Mouse (Mus musculus): Measurements from ENCODE around the gene Lasp1. TPM values are rescaled to one million over a fixed set of nuclear protein-coding genes. Genes with fewer than 3 reads are reported as not detected.

The Lasp1 gene
- polyA plus RNA-seq, 1 experiment from 2014 or later, result 95.3 TPM

DNA sequence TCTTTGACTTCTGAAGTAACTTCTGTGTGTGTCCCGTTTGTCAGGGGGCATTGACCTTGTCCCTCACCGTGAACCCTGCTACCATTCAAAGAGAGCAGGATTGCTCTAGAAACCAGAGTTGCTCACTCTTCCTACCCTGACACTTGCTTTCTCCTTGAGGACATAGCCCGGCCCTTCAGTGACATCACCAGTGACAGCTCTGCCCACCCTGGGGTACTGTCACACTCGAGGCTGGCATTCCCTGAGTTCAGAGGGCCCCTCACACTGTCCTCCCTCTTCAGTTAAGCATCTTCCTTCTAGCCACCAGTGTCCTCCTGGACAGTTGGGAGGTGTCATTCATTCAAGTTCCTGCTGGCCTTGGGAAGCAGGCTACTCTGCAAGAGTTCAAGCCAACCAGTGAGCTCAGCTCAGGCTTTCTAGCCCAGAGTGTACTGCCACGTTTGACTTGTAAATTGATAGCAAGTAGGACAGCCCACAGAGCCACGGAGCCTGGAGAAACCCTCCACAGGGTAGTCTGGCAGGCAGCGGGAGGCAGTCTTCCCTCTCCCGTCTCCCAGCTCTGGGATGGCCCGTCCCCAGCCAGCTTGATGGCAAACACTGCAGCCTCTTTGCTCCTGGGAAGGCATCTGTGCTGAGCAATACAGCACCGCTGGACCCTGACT, 40.1 kb downstream of the Lasp1 start:
- no peak overlapping the region for H3K9ac ChIP-seq
- WGBS, result 44% methylated on average over 10 of the region's 10 CpGs
- H3K36me3 ChIP-seq (ENCODE audit: poor library complexity, severe bottlenecking), result peaks cover 45% of the 10 kb centered on the region
- no peaks in the 10 kb centered on the region for H3K9me3 ChIP-seq (replicated peaks)
- ATAC-seq, result no peak
- no peak overlapping the region for H3K27ac ChIP-seq
- no peaks in the 10 kb centered on the region for H3K27me3 ChIP-seq
- H3K4me1 ChIP-seq, result peaks cover 16% of the 10 kb centered on the region
- H3K4me2 ChIP-seq, result no peak overlapping the region
- no peak overlapping the region for H3K4me3 ChIP-seq

DNA sequence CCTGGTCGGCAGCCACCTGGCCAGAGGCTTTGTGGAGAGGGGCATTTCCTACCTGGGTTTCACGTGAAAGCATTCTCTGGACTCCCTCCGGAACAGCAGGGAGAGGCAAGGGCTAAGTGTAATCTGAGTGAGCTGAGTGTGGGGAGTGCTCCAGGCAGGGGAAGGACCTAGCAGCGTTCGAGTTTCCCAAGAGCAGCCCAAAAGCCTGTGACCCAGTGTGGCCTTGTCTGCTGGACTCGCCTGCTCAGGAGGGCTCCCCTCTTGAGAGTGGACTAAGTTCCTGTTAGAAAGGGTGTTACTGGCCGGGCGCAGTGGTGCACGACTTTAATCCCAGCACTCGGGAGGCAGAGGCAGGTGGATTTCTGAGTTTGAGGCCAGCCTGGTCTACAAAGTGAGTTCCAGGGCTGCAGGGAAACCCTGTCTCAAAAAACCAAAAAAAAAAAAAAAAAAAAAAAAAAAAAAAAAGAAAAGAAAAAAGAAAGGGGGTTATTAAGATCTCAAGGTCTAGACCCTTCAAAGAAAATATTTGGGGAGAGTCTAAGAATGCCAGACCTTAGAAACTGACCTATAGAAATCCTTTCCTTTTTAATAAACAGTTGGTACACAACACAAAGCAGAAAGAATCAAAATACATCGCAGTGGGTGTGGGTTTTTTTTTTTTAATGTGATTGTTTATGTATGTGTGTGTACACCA, 40.8 kb downstream of the Lasp1 start:
- peak overlapping the region; percentile 67; the same call in 1 of the 2 replicates for H3K4me2 ChIP-seq
- no peaks in the 10 kb centered on the region for H3K9me3 ChIP-seq (replicated peaks)
- H3K27me3 ChIP-seq, result no peaks in the 10 kb centered on the region
- H3K9ac ChIP-seq, result no peak overlapping the region
- H3K36me3 ChIP-seq (ENCODE audit: poor library complexity, severe bottlenecking), result peaks cover 38% of the 10 kb centered on the region
- 61% methylated on average over 11 of the region's 11 CpGs for WGBS
- no peak overlapping the region for H3K27ac ChIP-seq
- no peak for ATAC-seq
- no peak overlapping the region for H3K4me3 ChIP-seq
- H3K4me1 ChIP-seq, result peaks cover 16% of the 10 kb centered on the region

DNA sequence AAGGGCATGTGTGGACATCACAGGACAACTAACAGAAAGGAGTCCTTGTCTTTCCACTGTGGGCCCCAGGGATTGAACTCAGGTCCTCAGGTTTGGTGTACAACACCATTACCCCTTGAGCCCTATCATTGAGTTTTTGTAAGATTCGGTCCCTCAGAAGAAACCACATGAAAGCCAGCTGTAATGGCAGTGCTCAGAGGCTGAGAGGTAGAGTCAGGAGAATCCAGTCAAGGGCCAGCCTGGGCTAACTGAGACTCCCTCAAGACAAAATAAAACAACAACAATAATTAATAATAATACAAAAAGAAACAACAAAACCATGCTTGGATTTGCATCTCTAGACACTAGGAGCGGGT, 41.3 kb downstream of the Lasp1 start:
- Histone ChIP-seq H3K4me2 (peak overlapping the region; percentile 67), H3K27ac (peak overlapping the region; percentile 87; the same call in 1 of the 2 replicates), H3K36me3 (ENCODE audit: poor library complexity, severe bottlenecking) (peaks cover 33% of the 10 kb centered on the region), H3K4me1 (peaks cover 16% of the 10 kb centered on the region), H3K9ac (peak overlapping the region; percentile 76; the same call in 1 of the 2 replicates), H3K27me3 (no peaks in the 10 kb centered on the region), H3K9me3 (replicated peaks) (no peaks in the 10 kb centered on the region), H3K4me3 (peak overlapping the region; percentile 59)
- no peak for ATAC-seq
- 73% methylated on average over 2 of the region's 2 CpGs for WGBS

- no peaks in the 10 kb centered on the region for H3K27me3 ChIP-seq
- no peaks in the 10 kb centered on the region for H3K9me3 ChIP-seq (replicated peaks)
- peaks cover 16% of the 10 kb centered on the region for H3K4me1 ChIP-seq
- peaks cover 28% of the 10 kb centered on the region for H3K36me3 ChIP-seq (ENCODE audit: poor library complexity, severe bottlenecking)
- H3K9ac ChIP-seq, result peak within 1 kb of the TSS; percentile 76
- under 1% methylated on average over 6 of the region's 6 CpGs for WGBS
- peak within 1 kb of the TSS; percentile 67 for H3K4me2 ChIP-seq
- ATAC-seq, result peak; percentile 19
- peak within 1 kb of the TSS; percentile 59 for H3K4me3 ChIP-seq
- H3K27ac ChIP-seq, result peak within 1 kb of the TSS; percentile 87
These were observed 41.7 kb downstream of the Lasp1 start, which contains the start of gene B230217C12Rik for GRCm38 (mm10) chr11:97840539-97840954. Gene B230217C12Rik, plus strand, starts transcription at chr11:97840780.

GRCm38 (mm10) chr11:97840991-97841661, 42.3 kb downstream of the Lasp1 start:
- Histone ChIP-seq H3K9me3 (replicated peaks) (no peaks in the 10 kb centered on the region), H3K9ac (peak overlapping the region; percentile 76), H3K36me3 (ENCODE audit: poor library complexity, severe bottlenecking) (peaks cover 23% of the 10 kb centered on the region), H3K4me2 (peak overlapping the region; percentile 67), H3K27me3 (no peaks in the 10 kb centered on the region), H3K27ac (peak overlapping the region; percentile 87), H3K4me3 (peak overlapping the region; percentile 59), H3K4me1 (peaks cover 16% of the 10 kb centered on the region)
- ATAC-seq, result peak; percentile 94
- WGBS, result under 1% methylated on average over 22 of the region's 22 CpGs

DNA sequence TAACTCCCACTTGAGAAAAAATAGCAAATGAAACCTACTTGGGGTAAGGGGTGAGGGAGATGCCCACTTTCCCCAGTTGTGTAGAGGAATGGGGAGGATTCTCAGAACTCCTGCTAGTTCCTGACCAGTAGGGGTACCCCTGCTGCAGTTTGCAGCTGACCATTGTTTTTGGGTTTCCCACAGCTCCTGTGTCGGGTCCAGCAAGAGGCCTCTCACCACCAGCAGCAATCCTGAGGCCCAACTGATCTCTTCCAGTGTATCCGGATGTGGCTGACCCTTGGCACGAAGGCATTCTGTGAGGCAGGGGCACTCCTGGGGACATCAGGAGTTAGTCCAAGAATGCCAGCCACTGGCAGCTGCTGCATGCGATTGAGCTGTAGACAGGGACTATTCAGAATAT, 43.2 kb downstream of the Lasp1 start:
- Histone ChIP-seq H3K9me3 (replicated peaks) (no peaks in the 10 kb centered on the region), H3K4me1 (peaks cover 16% of the 10 kb centered on the region), H3K36me3 (ENCODE audit: poor library complexity, severe bottlenecking) (peaks cover 14% of the 10 kb centered on the region), H3K9ac (peak overlapping the region; percentile 51), H3K27me3 (no peaks in the 10 kb centered on the region), H3K4me3 (peak overlapping the region; percentile 59), H3K4me2 (peak overlapping the region; percentile 67), H3K27ac (peak overlapping the region; percentile 3; the same call in 1 of the 2 replicates)
- ATAC-seq, result no peak
- WGBS, result 21% methylated on average over 4 of the region's 4 CpGs

GRCm38 (mm10) chr11:97850367-97850766, 51.6 kb downstream of the Lasp1 start:
- WGBS, result 78% methylated on average over 6 of the region's 6 CpGs

GRCm38 (mm10) chr11:97851601-97852000, 52.8 kb downstream of the Lasp1 start:
- no peak for ATAC-seq
- WGBS, result 89% methylated on average over 2 of the region's 2 CpGs
- Histone ChIP-seq H3K9me3 (replicated peaks) (no peaks in the 10 kb centered on the region), H3K4me1 (no peaks in the 10 kb centered on the region), H3K4me2 (no peak overlapping the region), H3K27me3 (no peaks in the 10 kb centered on the region), H3K27ac (no peak overlapping the region), H3K36me3 (ENCODE audit: poor library complexity, severe bottlenecking) (no peaks in the 10 kb centered on the region), H3K9ac (no peak overlapping the region), H3K4me3 (no peak overlapping the region)

More at GRCm38 (mm10) chr11:97850367-97850766, 51.6 kb downstream of the Lasp1 start:
- no peaks in the 10 kb centered on the region for H3K9me3 ChIP-seq (replicated peaks)
- H3K36me3 ChIP-seq (ENCODE audit: poor library complexity, severe bottlenecking), result no peaks in the 10 kb centered on the region
- no peak for ATAC-seq
- no peak overlapping the region for H3K4me3 ChIP-seq
- H3K27ac ChIP-seq, result no peak overlapping the region
- H3K9ac ChIP-seq, result no peak overlapping the region
- no peaks in the 10 kb centered on the region for H3K27me3 ChIP-seq
- H3K4me1 ChIP-seq, result no peaks in the 10 kb centered on the region
- no peak overlapping the region for H3K4me2 ChIP-seq

- Histone ChIP-seq H3K9ac (no peak overlapping the region), H3K27me3 (no peaks in the 10 kb centered on the region), H3K4me2 (no peak overlapping the region), H3K36me3 (ENCODE audit: poor library complexity, severe bottlenecking) (no peaks in the 10 kb centered on the region), H3K9me3 (replicated peaks) (no peaks in the 10 kb centered on the region), H3K4me3 (no peak overlapping the region), H3K27ac (no peak overlapping the region), H3K4me1 (no peaks in the 10 kb centered on the region)
- 90% methylated on average over 2 of the region's 2 CpGs for WGBS
- no peak for ATAC-seq
These were observed 56.7 kb downstream of the Lasp1 start for GRCm38 (mm10) chr11:97855473-97855872.

- no peaks in the 10 kb centered on the region for H3K36me3 ChIP-seq (ENCODE audit: poor library complexity, severe bottlenecking)
- WGBS, result 90% methylated on average over 2 of the region's 2 CpGs
- H3K27ac ChIP-seq, result no peak overlapping the region
These were observed 63.3 kb downstream of the Lasp1 start for GRCm38 (mm10) chr11:97862148-97862547.

DNA sequence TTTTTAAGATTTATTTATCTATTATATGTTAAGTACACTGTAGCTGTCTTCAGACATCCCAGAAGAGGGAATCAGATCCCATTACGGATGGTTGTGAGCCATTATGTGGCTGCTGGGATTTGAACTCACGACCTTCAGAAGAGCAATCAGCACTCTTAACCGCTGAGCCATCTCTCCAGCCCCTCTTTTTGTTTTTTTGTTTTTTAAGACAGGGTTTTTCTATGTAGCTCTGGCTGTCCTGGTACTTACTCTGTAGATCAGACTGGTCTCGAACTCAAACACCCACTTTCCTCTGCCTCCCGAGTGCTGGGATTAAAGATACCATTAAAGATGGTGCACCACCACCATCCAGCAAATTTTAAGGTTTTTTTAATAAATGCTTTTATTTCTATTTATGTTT, 66.6 kb downstream of the Lasp1 start:
- no peaks in the 10 kb centered on the region for H3K9me3 ChIP-seq (replicated peaks)
- H3K4me1 ChIP-seq, result no peaks in the 10 kb centered on the region
- no peak for ATAC-seq
- no peak overlapping the region for H3K9ac ChIP-seq
- WGBS, result 91% methylated on average over 5 of the region's 5 CpGs
- H3K36me3 ChIP-seq (ENCODE audit: poor library complexity, severe bottlenecking), result no peaks in the 10 kb centered on the region
- no peaks in the 10 kb centered on the region for H3K27me3 ChIP-seq
- H3K4me3 ChIP-seq, result no peak overlapping the region
- H3K27ac ChIP-seq, result no peak overlapping the region
- H3K4me2 ChIP-seq, result no peak overlapping the region

More at GRCm38 (mm10) chr11:97862148-97862547, 63.3 kb downstream of the Lasp1 start:
- Histone ChIP-seq H3K9me3 (replicated peaks) (no peaks in the 10 kb centered on the region), H3K9ac (no peak overlapping the region), H3K4me1 (no peaks in the 10 kb centered on the region), H3K27me3 (no peaks in the 10 kb centered on the region), H3K4me2 (no peak overlapping the region), H3K4me3 (no peak overlapping the region)
- no peak for ATAC-seq
